Mouse (Mus musculus) left cerebral cortex, postnatal 4 days (tissue): Measurements from ENCODE around the gene Abhd16a. TPM values are rescaled to one million over a fixed set of nuclear protein-coding genes. Genes with fewer than 3 reads are reported as not detected.

ENCODE experiments used
- DNase-seq: peaks from one replicate; pipeline ENCODE4 v3.0.0-alpha.2; 2022
- intact Hi-C: fragments of 180-260 bp; cut with DNase I; formaldehyde crosslinking; loops from one replicate; pipeline ENCODE4 v1.15.1; 2025
- total RNA-seq, 2 experiments: library from RNA; stranded (reverse); gene quantifications; 2 replicates each; pipeline ENCODE4 v1.2.3; 2021

Abhd16a gene
- total RNA-seq, 2 experiments from 2014 or later: 66.7 to 73.6 TPM

DNA sequence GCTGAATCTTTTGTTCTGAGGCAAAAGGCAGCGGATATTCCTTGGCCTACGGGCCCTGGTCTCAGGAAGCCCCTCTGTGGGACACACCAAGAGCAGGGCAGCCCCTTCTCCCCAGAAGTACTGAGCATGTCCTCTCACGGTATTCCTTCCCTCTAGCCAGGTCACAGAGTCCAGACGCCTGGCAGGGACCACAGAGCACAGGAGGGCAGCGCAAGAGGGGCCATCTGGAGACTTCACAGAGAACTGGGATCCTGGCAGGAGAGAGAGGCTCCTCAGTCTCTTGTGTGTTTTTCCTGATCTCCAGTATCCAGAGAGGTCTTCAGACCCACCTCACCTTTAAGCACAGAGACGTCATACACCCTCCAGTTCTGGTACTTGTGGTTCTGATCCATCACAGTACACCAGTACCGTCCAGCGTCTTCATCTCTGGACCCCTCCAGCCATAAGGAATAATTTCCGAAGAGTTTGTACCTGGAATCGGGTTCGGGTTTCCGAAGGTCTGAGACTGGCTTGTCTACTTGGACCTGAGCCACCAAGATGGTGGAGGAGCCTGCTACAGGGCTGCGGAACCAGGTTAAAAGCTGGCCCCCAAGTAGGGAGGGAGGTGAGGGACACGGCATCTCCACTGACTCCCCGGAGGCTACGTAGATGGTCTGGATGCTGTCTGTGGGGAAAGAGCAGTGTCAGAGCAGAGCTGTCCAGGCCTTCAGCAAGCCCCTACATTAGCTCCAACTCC is 6.1 kb upstream of the Abhd16a start:
- DNase-seq: no peak
- intact Hi-C loops: no loop called here

DNA sequence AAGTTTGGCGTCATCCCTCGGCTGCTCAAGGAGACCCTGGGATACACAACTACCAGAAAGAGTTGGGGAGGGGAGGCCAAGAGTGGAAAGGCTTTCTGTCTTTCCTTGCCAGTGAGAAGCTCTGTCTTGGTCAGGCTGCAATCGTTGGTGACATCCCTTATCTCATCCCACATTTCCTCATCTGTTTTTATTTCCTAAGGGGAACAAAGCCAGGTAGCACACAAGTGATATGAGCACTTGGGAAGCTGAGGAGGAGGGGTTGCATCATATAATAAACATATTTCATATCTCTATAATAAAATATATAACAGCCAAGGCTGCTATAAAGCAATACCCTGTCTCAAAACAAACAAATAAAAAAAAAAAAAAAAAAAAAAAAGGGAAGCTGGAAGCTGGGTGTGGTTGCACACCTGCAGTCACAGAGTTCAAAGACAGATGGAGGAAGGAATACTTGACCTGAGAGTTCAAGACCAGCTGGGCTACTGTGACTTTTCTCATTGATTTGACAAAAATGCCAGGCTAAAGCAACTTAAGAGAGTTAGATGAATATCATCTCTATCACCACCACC is 5.0 kb upstream of the Abhd16a start:
- no peak for DNase-seq
- intact Hi-C loops: no loop called here

DNA sequence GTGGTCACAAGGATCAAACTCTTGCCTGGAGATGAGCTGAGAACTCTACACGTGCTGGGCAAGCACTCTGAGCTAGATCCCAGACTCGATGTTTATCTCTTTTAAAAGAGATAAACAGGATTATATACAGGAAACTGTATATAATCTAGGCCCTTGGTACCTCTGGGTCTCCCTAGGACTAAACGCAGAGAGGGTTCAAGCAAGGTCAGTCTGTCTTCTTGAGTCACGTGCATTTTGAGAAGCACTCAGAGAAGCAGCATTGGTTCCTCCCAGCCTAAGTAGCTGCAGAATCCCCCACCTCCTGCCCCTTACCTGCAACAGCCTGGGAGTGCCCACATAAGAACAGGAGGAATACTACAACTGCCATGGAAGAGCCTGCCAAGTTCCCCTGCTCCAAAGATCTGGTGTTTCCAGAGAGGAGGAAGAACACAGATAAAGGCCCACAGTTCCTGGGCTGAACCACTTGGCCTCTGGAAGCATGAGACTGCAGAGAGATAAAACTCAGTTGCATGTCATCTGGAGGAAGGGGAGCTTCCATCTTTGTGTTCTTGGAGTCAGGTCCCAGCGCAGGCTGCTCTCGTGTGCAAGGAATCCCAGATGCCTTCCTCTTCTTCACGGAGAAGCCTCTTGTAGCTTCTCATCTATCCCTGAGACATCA is 3.7 kb upstream of the Abhd16a start, which contains the start of gene Ly6g6f:
TSS of gene Ly6g6f (minus strand) at position 403 of the 658 bp plus-strand sequence.
- intact Hi-C loops: no loop called here
- DNase-seq: no peak

- intact Hi-C loops: no loop called here
Measured at GRCm38 (mm10) chr17:35088151-35088550, 912 bp upstream of the Abhd16a start.

GRCm38 (mm10) chr17:35090166-35090932 is 1.3 kb downstream of the Abhd16a start:
- peak; percentile 78 for DNase-seq
- intact Hi-C loops: no loop called here

More at GRCm38 (mm10) chr17:35088151-35088550, 912 bp upstream of the Abhd16a start:
- no peak for DNase-seq

DNA sequence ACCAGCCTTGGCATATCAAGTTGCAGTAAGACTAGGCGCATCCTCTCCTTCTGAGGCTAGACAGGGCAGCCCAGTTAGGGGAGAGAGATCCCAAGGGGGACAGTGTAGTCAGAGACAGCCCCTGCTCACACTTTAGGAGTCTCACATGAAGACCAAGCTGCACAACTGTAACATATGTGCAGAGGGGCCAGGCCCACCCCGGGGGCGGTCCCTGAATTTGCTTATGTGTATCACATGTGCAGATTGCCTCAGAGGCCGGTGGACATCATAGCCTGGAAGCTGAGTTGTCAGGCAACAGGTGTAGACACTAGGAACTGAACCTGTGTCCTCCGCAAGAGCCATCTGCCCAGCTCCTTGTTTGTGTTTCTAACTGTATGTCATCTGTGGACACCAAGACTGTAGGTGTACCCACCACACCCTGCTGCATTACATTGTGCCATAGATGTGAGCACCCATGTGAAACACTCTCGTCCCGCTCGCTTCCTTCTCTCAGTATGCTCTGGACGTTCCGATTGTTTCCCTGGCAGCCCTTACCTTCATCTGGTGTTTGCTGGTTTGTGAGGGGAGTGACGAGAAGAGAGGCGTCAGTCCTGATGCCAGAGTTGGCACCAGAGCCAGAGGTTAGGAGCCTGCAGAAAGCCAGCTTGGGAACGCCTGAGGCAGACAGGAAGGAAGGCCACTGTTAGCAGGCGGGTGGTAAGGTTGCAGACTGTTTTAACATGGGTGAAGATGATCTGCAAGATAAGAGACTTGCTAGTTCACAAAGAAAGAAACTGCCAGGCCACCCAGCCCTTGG is 3.5 kb downstream of the Abhd16a start:
- intact Hi-C loops: no loop called here
- no peak for DNase-seq

DNA sequence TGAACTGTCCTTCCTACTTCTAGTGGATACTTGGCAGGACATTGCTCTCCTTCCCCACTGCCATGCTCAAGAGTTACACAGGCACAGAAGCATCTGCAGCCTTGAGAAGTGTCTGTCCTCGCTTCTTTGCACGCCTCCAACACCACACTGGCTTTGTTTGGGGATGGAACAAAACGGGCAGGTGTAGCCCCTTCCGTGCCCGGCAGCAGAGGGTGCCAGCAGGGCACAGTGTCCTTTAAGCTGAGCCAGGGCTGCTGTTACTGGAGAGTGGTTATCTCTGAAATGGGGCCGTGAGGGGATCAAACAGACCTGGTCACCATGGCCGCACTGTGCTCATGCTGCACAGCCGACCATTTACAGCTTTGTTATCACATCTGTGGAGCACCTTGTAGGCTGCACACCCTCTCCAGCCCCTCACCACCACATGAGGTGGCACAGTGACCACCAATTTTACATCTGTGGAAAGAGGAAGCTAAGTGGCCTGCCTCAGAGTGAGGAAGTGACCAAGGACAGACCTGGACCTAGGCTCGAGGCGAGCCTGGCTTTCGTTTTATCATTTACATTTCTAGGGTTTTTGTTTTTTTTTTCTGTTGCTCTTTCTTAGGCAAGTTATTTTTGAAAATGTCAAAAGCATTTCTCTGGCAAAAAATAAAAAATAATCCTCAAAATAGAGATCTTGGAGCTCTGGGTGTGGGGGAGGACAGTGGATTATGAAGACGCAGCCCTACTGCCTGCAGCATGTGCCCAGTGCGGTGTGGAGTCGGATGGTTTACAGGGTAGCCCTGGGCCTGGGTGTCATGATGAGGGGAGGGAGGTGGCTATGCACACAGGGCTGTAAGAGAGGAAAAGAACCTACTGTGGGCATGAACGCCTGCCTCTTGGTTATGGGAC is 5.7 kb downstream of the Abhd16a start:
- no peak for DNase-seq
- intact Hi-C loops: no loop called here

DNA sequence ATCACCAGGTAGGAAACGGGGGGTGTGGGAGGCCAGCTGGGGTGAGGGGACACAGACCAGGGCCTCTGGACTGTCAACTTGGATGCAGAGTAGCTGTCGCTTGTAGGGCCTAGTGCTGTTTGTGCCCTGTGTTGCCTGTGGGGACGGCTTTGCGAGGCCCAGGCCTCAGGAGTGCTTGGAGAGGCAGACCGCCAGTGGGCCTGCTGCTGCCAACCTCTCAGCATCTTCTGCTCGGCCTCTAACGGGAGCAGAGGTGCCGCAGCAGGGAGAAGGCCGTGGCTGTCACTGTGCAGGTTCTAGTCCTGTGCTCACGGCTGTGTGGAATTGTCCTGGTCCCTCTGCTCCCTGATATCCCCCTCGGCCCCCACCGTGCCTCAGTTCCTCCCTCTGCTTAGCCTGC is 7.5 kb downstream of the Abhd16a start:
- DNase-seq: no peak
- intact Hi-C loops: no loop called here

GRCm38 (mm10) chr17:35097164-35097655 is 8.1 kb downstream of the Abhd16a start:
- intact Hi-C loops: no loop called here
- peak; percentile 61 for DNase-seq

GRCm38 (mm10) chr17:35100196-35100765 is 11.2 kb downstream of the Abhd16a start:
- intact Hi-C loops: no loop called here
- DNase-seq: no peak

GRCm38 (mm10) chr17:35101161-35101560 is 12.1 kb downstream of the Abhd16a start:
- intact Hi-C loops: no loop called here
- no peak for DNase-seq

- intact Hi-C loops: no loop called here
Measured at GRCm38 (mm10) chr17:35102299-35102698, 13.2 kb downstream of the Abhd16a start.

DNA sequence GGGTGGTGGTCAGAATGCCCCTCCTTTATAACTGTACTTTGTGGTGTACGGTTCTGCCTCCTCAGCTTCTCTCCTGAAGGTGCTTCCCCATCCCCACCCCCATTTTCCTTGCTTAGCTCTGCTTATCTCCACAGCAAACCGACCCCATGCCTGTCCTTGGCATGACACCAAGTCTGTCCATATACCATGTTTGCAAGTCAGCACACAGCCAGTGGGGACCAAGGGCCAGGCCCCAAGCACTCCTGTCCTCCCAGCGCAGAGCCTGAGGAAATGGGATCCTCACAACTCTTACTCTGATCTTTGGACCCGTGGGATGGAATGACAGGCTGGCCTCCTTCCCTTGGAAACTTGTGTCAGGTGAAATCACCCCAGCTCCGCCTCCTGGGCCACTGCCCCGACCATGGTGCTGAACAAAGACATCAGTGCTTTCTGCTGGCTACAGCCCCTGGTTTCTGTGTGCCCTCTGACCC is 14.2 kb downstream of the Abhd16a start:
- no peak for DNase-seq
- intact Hi-C loops: no loop called here

More at GRCm38 (mm10) chr17:35102299-35102698, 13.2 kb downstream of the Abhd16a start:
- DNase-seq: no peak

GRCm38 (mm10) chr17:35104079-35104478 is 15.0 kb downstream of the Abhd16a start:
- no peak for DNase-seq
- intact Hi-C loops: no loop called here

GRCm38 (mm10) chr17:35104754-35105153 is 15.7 kb downstream of the Abhd16a start:
- intact Hi-C loops: no loop called here
- DNase-seq: no peak

- DNase-seq: peak; percentile 71
- intact Hi-C loops: no loop called here
Measured at GRCm38 (mm10) chr17:35105740-35106389, 16.8 kb downstream of the Abhd16a start.

- intact Hi-C loops: no loop called here
- no peak for DNase-seq
Measured at GRCm38 (mm10) chr17:35106522-35106921, 17.5 kb downstream of the Abhd16a start.

DNA sequence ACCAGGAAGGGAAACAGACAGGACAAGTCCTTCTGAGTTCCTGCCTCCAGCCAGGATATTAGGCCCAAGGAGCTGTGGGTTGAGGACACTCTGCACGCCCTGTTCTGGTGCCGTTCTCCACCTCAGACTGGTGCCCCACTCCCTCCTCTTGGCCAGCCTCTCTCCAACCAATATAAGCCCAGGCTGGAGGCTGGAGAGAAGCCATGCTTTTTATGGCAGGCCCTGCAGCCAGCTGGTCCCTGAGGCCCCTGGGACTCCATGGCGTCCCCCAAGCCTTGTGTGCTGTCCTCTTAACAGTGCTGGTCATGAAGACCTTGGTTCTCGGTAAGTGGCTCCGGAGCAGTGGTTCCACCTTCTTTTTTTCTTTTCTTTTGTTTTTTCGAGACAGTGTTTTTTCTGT is 19.0 kb downstream of the Abhd16a start, which contains the start of gene Ly6g5c:
TSS of gene Ly6g5c (plus strand) at position 183 of the 400 bp plus-strand sequence.
- intact Hi-C loops: no loop called here
- peak; percentile 70 for DNase-seq
